Mouse (Mus musculus) MEL (cell line): ENCODE measurements at regions not wholly inside any gene's neighbourhood (a gene's known extent, or its start where the extent isn't known, plus 50 kb on each side); places are given as distances from the start of the nearest gene placed in this dataset.

Source experiments
- DNase-seq: peaks from one replicate; pipeline ENCODE4 v3.0.0; 2011; ENCODE audit warnings: low read depth, low spot score
- H3K27ac ChIP-seq: 2 replicates; pipeline ENCODE4 v1.5.1; 2012; ENCODE audit warnings: low read depth, mild to moderate bottlenecking, control low read depth, low read length, moderate library complexity; ENCODE audit not compliant: control insufficient read depth
- H3K27me3 ChIP-seq, 2 experiments: fragments of 150-350 bp in 1 of 2; sonication (generic) in 1 of 2; 2 replicates each; pipeline ENCODE4 v1.6.1; 2012; ENCODE audit warnings: low read length in 2 of 2, mild to moderate bottlenecking in 2 of 2, improper control_type of control experiment in 1 of 2, moderate library complexity in 1 of 2; ENCODE audit not compliant: insufficient read depth in 2 of 2, control insufficient read depth in 1 of 2
- H3K36me3 ChIP-seq, 2 experiments: 2 replicates each; pipeline ENCODE4 v1.6.1; 2012 to 2014; ENCODE audit warnings: low read length in 2 of 2, improper control_type of control experiment in 1 of 2, inconsistent platforms in 1 of 2, mild to moderate bottlenecking in 1 of 2; ENCODE audit not compliant: insufficient read depth in 2 of 2, control insufficient read depth in 1 of 2
- H3K4me1 ChIP-seq, 2 experiments: fragments of 150-350 bp in 1 of 2; sonication (generic) in 1 of 2; 2 replicates each; pipeline ENCODE4 v1.6.1; 2012; ENCODE audit warnings: low read length in 2 of 2, improper control_type of control experiment in 1 of 2, mild to moderate bottlenecking in 1 of 2; ENCODE audit not compliant: insufficient read depth in 2 of 2, control insufficient read depth in 1 of 2
- H3K4me3 ChIP-seq, 2 experiments: fragments of 150-350 bp in 1 of 2; sonication (generic) in 1 of 2; 2 replicates each; pipeline ENCODE4 v1.5.1; 2012; ENCODE audit warnings: low read depth in 2 of 2, low read length in 2 of 2, mild to moderate bottlenecking in 2 of 2, moderate library complexity in 2 of 2, control low read depth in 1 of 2, improper control_type of control experiment in 1 of 2; ENCODE audit not compliant: control insufficient read depth in 1 of 2, insufficient read depth in 1 of 2
- H3K79me2 ChIP-seq: 2 replicates; pipeline ENCODE4 v1.6.1; 2012; ENCODE audit warnings: mild to moderate bottlenecking, low read length, moderate library complexity; ENCODE audit not compliant: control insufficient read depth, poor library complexity, insufficient read depth
- H3K9ac ChIP-seq: 2 replicates; pipeline ENCODE4 v1.6.1; 2012; ENCODE audit warnings: low read depth, mild to moderate bottlenecking, control low read depth, low read length, moderate library complexity; ENCODE audit not compliant: control insufficient read depth, poor library complexity, severe bottlenecking
- H3K9me3 ChIP-seq: fragments of 150-350 bp; sonication (generic); replicated peaks from 2 replicates; pipeline ENCODE4 v1.6.1; 2012; ENCODE audit warnings: mild to moderate bottlenecking, low read length, improper control_type of control experiment, moderate library complexity; ENCODE audit not compliant: insufficient read depth
- E2F4 ChIP-seq: IDR thresholded peaks from 2 replicates; pipeline ENCODE4 v1.6.1; 2011; ENCODE audit warnings: low read depth, low read length, improper control_type of control experiment, borderline replicate concordance
- ELF1 ChIP-seq: IDR thresholded peaks from 2 replicates; pipeline ENCODE4 v1.6.1; 2014; ENCODE audit warnings: low read depth, mild to moderate bottlenecking, inconsistent platforms, low read length, improper control_type of control experiment, moderate library complexity
- ETS1 ChIP-seq: IDR thresholded peaks from 2 replicates; pipeline ENCODE4 v1.6.1; 2012; ENCODE audit warnings: low read depth, mild to moderate bottlenecking, inconsistent platforms, low read length, improper control_type of control experiment, moderate library complexity
- GABPA ChIP-seq: IDR thresholded peaks from 2 replicates; pipeline ENCODE4 v1.6.1; 2012; ENCODE audit warnings: low read depth, mild to moderate bottlenecking, inconsistent platforms, low read length, improper control_type of control experiment, moderate library complexity
- HCFC1 ChIP-seq: IDR thresholded peaks from 2 replicates; pipeline ENCODE4 v1.6.1; 2012; ENCODE audit warnings: low read depth, mild to moderate bottlenecking, inconsistent platforms, low read length, improper control_type of control experiment, moderate library complexity
- JUND ChIP-seq: IDR thresholded peaks from 2 replicates; pipeline ENCODE4 v1.6.1; 2011; ENCODE audit warnings: low read depth, mild to moderate bottlenecking, improper control_type of control experiment, low read length
- KAT2A ChIP-seq: conservative IDR thresholded peaks from 2 replicates; pipeline ENCODE4 v1.6.1; 2012; ENCODE audit warnings: low read depth, low read length, improper control_type of control experiment, inconsistent platforms
- MAZ ChIP-seq: IDR thresholded peaks from 2 replicates; pipeline ENCODE4 v1.6.1; 2012; ENCODE audit warnings: low read depth, mild to moderate bottlenecking, inconsistent platforms, low read length, improper control_type of control experiment
- MXI1 ChIP-seq: IDR thresholded peaks from 2 replicates; pipeline ENCODE4 v1.6.1; 2011; ENCODE audit warnings: mild to moderate bottlenecking, low read depth, low read length, improper control_type of control experiment
- MYB ChIP-seq: IDR thresholded peaks from 2 replicates; pipeline ENCODE4 v1.6.1; 2011; ENCODE audit warnings: mild to moderate bottlenecking, low read depth, low read length, improper control_type of control experiment
- MYC ChIP-seq: IDR thresholded peaks from 2 replicates; pipeline ENCODE4 v1.6.1; 2011; ENCODE audit warnings: low read depth, mild to moderate bottlenecking, low read length, improper control_type of control experiment, moderate library complexity
- NELFE ChIP-seq: IDR thresholded peaks from 2 replicates; pipeline ENCODE4 v1.6.1; 2011; ENCODE audit warnings: low read depth, low read length, improper control_type of control experiment
- POLR2A ChIP-seq, 2 experiments: IDR thresholded peaks; 2 replicates each; pipeline ENCODE4 v1.6.1; 2011 to 2012; ENCODE audit warnings: low read length in 2 of 2, mild to moderate bottlenecking in 2 of 2, control low read depth in 1 of 2, improper control_type of control experiment in 1 of 2, low read depth in 1 of 2, moderate library complexity in 1 of 2; ENCODE audit not compliant: control insufficient read depth in 1 of 2, insufficient read depth in 1 of 2, poor library complexity in 1 of 2
- POLR2AphosphoS5 ChIP-seq: IDR thresholded peaks from 2 replicates; pipeline ENCODE4 v1.6.1; 2012; ENCODE audit warnings: low read depth, borderline replicate concordance, mild to moderate bottlenecking, inconsistent platforms, low read length, moderate library complexity, mixed read lengths
- SMC3 ChIP-seq: IDR thresholded peaks from 2 replicates; pipeline ENCODE4 v1.6.1; 2011; ENCODE audit warnings: low read depth, low read length, improper control_type of control experiment
- TBP ChIP-seq: IDR thresholded peaks from 2 replicates; pipeline ENCODE4 v1.8.0; 2011; ENCODE audit warnings: low read depth, low read length, improper control_type of control experiment
- TCF12 ChIP-seq: IDR thresholded peaks from 2 replicates; pipeline ENCODE4 v1.6.1; 2014; ENCODE audit warnings: low read depth, mild to moderate bottlenecking, inconsistent platforms, low read length, improper control_type of control experiment, moderate library complexity
- UBTF ChIP-seq: IDR thresholded peaks from 2 replicates; pipeline ENCODE4 v1.6.1; 2012; ENCODE audit warnings: low read depth, mild to moderate bottlenecking, inconsistent platforms, low read length, improper control_type of control experiment, moderate library complexity, borderline replicate concordance; ENCODE audit not compliant: insufficient read depth
- USF1 ChIP-seq: IDR thresholded peaks from 2 replicates; pipeline ENCODE4 v1.6.1; 2014; ENCODE audit warnings: low read depth, mild to moderate bottlenecking, inconsistent platforms, low read length, improper control_type of control experiment, moderate library complexity
- USF2 ChIP-seq, 2 experiments: IDR thresholded peaks; 2 replicates each; pipeline ENCODE4 v1.6.1; 2011 to 2012; ENCODE audit warnings: improper control_type of control experiment in 2 of 2, low read length in 2 of 2, borderline replicate concordance in 1 of 2, inconsistent platforms in 1 of 2, low read depth in 1 of 2, mild to moderate bottlenecking in 1 of 2; ENCODE audit not compliant: insufficient read depth in 1 of 2
- ZC3H11A ChIP-seq: IDR thresholded peaks from 2 replicates; pipeline ENCODE4 v1.6.1; 2012; ENCODE audit warnings: low read depth, mild to moderate bottlenecking, inconsistent platforms, low read length, improper control_type of control experiment
- ZKSCAN1 ChIP-seq: IDR thresholded peaks from 2 replicates; pipeline ENCODE4 v1.6.1; 2012; ENCODE audit warnings: low read depth, mild to moderate bottlenecking, inconsistent platforms, low read length, improper control_type of control experiment, moderate library complexity
- ZMIZ1 ChIP-seq: IDR thresholded peaks from 2 replicates; pipeline ENCODE4 v1.6.1; 2012; ENCODE audit warnings: low read depth, mild to moderate bottlenecking, inconsistent platforms, low read length, improper control_type of control experiment, moderate library complexity
- ZNF384 ChIP-seq: IDR thresholded peaks from 2 replicates; pipeline ENCODE4 v1.6.1; 2012; ENCODE audit warnings: low read depth, mild to moderate bottlenecking, inconsistent platforms, low read length, improper control_type of control experiment

DNA sequence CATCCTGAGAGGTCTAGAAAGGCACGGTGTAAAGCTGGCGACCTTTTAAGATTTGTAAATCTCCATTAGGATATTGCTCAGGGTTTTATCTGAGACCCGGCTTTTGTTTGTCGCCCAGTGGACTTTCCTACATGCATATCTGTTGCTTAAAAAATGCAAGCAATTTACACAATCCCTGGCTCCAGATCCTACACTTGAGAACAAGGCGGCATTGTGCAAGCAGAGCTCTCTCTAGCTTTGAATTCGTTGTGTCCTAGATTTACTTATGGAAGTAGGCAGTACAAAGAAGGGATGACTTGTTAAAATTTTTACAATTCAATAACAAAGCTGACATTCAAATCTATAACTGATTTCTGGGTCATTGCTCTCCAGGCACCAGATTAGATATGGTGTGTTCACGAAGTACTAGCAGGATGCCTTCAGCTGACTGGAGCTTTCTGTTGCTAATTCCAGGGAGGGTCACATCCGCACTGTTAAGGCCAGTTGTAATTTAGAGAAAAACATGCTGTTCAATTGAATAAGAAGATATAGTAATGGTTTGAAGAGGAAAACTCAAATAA is 62.2 kb upstream of the Teddm2 start:
- peaks cover 0 to 3% of the 10 kb centered on the region in 2 experiments; a peak in 2 of 4 replicates for H3K27me3 ChIP-seq
- no peak overlapping the region for H3K4me3 ChIP-seq
- no peak overlapping the region for H3K27ac ChIP-seq
- no peaks in the 10 kb centered on the region for H3K9me3 ChIP-seq
- H3K79me2 ChIP-seq: no peaks in the 10 kb centered on the region
- no peak for TF ChIP-seq MYC
- no peak for TF ChIP-seq TCF12
- no peak for TF ChIP-seq POLR2A (IDR thresholded peaks at IDR 0.05; ENCODE audit: control insufficient read depth in 1 of 2, insufficient read depth in 1 of 2, low read depth in 1 of 2, low read length in 2 of 2, poor library complexity in 1 of 2)
- TF ChIP-seq HCFC1: no peak
- no peak for TF ChIP-seq GABPA
- no peak for TF ChIP-seq ZKSCAN1
- TF ChIP-seq TBP: no peak
- no peak for TF ChIP-seq E2F4
- TF ChIP-seq USF1: no peak
- no peak for TF ChIP-seq NELFE
- no peak for TF ChIP-seq JUND
- H3K4me1 ChIP-seq: no peaks in the 10 kb centered on the region
- no peaks in the 10 kb centered on the region for H3K36me3 ChIP-seq
- no peak overlapping the region for H3K9ac ChIP-seq
- no peak for DNase-seq

DNA sequence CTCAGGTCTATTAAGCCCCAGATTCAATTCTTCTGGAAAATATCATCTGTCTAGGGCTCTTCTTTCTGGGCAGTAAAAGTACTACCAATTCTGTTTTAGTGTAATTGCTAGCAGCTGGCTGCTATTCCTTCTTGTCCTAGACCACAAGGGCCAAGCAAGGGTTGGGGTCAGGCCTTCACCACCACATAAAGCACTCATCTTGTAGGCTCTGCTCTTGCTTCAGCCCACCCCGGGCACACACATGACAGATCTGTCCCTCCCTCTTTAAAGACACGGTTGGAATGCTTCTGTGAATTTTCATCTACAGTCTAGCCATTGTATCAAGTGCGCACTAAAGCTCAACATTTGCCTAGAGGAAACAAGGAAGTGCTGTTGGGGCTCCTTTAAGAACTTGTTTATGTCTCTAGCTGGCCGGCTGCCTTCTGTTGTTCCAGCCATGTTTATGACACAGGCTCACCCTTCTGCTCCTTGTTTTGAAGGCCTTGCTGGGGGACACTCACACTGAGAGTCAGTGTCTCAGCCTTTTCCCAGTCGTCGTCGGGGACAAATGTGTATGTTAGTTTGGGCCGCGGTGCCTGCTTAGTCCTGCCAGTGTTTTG is 63.8 kb upstream of the Teddm2 start:
- Histone ChIP-seq H3K27ac (no peak overlapping the region), H3K9ac (no peak overlapping the region), H3K79me2 (no peaks in the 10 kb centered on the region), H3K4me3 (no peak overlapping the region), H3K4me1 (no peaks in the 10 kb centered on the region), H3K27me3 (peaks cover 0 to 3% of the 10 kb centered on the region in 2 experiments; a peak in 2 of 4 replicates), H3K36me3 (no peaks in the 10 kb centered on the region), H3K9me3 (no peaks in the 10 kb centered on the region)
- no peak for DNase-seq
- TF ChIP-seq ZMIZ1 (no peak), SMC3 (no peak), POLR2A (IDR thresholded peaks at IDR 0.05; ENCODE audit: control insufficient read depth in 1 of 2, insufficient read depth in 1 of 2, low read depth in 1 of 2, low read length in 2 of 2, poor library complexity in 1 of 2) (no peak), ZKSCAN1 (no peak), UBTF (no peak), KAT2A (no peak), ELF1 (no peak), MYB (no peak), MAZ (no peak), ZNF384 (no peak), ETS1 (no peak), USF2 (IDR thresholded peaks at IDR 0.05; ENCODE audit: borderline replicate concordance in 1 of 2, insufficient read depth in 1 of 2, low read depth in 1 of 2, low read length in 2 of 2) (no peak), MXI1 (no peak), POLR2AphosphoS5 (no peak), TBP (no peak), ZC3H11A (no peak), NELFE (no peak), USF1 (no peak), E2F4 (no peak)
